Mouse (Mus musculus) lung, embryonic 16.5 days (tissue): ENCODE measurements around the gene Tbc1d23. TPM values are rescaled to one million over a fixed set of nuclear protein-coding genes. Genes with fewer than 3 reads are reported as not detected.

Source experiments
- ATAC-seq: fragments of 200-750 bp; cut with Nextera tagmentation; 2 replicates; pipeline ENCODE4 v1.8.0; 2017; ENCODE audit warnings: low read depth, mild to moderate bottlenecking, moderate library complexity
- H3K27ac ChIP-seq: fragments of 300-500 bp; sonication (generic); 2 replicates; pipeline ENCODE4 v1.5.1; 2014; ENCODE audit warnings: mild to moderate bottlenecking, control low read depth, low read length
- H3K27me3 ChIP-seq: fragments of 300-500 bp; sonication (generic); 2 replicates; pipeline ENCODE4 v1.6.1; 2014; ENCODE audit warnings: low read depth, low read length, mixed read lengths; ENCODE audit not compliant: control insufficient read depth, insufficient read depth
- H3K36me3 ChIP-seq: fragments of 300-500 bp; sonication (generic); 2 replicates; pipeline ENCODE4 v1.6.1; 2014; ENCODE audit warnings: low read length; ENCODE audit not compliant: control insufficient read depth, insufficient read depth
- H3K4me1 ChIP-seq: fragments of 300-500 bp; sonication (generic); replicated peaks from 2 replicates; pipeline ENCODE4 v1.6.1; 2014; ENCODE audit warnings: low read length, mixed read lengths; ENCODE audit not compliant: control insufficient read depth, insufficient read depth
- H3K4me2 ChIP-seq: fragments of 300-500 bp; sonication (generic); 2 replicates; pipeline ENCODE4 v1.6.1; 2014; ENCODE audit warnings: low read depth, low read length, control low read depth
- H3K4me3 ChIP-seq: fragments of 300-500 bp; sonication (generic); 2 replicates; pipeline ENCODE4 v1.5.1; 2014; ENCODE audit warnings: mild to moderate bottlenecking, low read length, control low read depth
- H3K9ac ChIP-seq: fragments of 300-500 bp; sonication (generic); 2 replicates; pipeline ENCODE4 v1.6.1; 2014; ENCODE audit warnings: low read length, control low read depth
- H3K9me3 ChIP-seq: fragments of 300-500 bp; sonication (generic); 2 replicates; pipeline ENCODE4 v1.6.1; 2016; ENCODE audit warnings: low read length; ENCODE audit not compliant: control insufficient read depth
- WGBS: fragments of 180-500 bp; shearing (Covaris S2); extraction: QIAGEN DNeasy Blood & Tissue Kit; methylation state at CpG from one replicate; pipeline ENCODE4 v1.1.7; 2014; 5-methylcytosine and 5-hydroxymethylcytosine counted together
- polyA plus RNA-seq: library from polyadenylated mRNA; unstranded; fragments of >200 nt; fragmentation: Nextera tagmentation; extraction: Ambion mirVana; gene quantifications from 2 replicates; pipeline ENCODE4 v1.2.1, GENCODE M21; 2015

The Tbc1d23 gene
- polyA plus RNA-seq, 1 experiment from 2014 or later: 24.0 TPM

DNA sequence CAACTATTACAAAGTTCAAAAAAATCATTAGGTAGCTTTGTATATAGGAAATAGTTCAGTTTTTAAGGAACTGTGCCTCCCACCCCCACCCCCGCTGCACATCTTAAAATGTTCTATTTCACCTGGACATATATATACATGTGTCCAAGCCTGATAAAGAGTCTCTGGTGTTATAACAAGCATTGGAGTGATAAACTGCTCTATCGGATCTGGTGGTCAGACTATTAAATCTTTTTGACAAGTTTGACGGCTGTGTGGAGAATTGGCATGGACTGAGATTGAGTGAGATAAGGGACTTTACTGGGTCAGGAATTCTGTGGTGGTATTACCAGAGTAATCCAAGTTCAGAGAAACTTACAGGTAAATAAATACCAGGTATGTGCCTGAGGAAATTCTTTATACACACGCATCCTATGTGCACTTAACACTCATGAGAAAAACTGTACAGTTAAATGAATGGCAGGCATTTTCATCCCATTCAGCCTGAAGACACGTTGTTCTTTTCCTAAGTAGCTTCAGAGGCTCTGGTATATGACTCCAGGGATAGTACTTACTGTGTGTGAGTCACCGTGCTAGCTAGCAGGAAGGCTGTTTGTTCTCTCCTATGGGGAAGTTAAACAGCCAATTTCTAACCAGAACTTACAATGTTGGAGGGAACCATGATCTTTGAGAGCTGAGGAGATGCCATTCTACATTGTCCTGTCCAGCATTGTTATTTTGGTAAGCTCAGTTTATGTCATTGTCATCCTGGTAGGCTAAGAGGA lies 108.4 kb downstream of the Tbc1d23 start:
- H3K4me2 ChIP-seq: peak overlapping the region; percentile 76
- no peak overlapping the region for H3K27ac ChIP-seq
- H3K27me3 ChIP-seq: no peaks in the 10 kb centered on the region
- no peaks in the 10 kb centered on the region for H3K9me3 ChIP-seq
- H3K4me1 ChIP-seq: peaks cover 21% of the 10 kb centered on the region
- WGBS: 31% methylated on average over 6 of the region's 6 CpGs
- peak overlapping the region; percentile 99 for H3K9ac ChIP-seq
- peak overlapping the region; percentile 94 for H3K4me3 ChIP-seq
- no peak for ATAC-seq
- H3K36me3 ChIP-seq: no peaks in the 10 kb centered on the region

DNA sequence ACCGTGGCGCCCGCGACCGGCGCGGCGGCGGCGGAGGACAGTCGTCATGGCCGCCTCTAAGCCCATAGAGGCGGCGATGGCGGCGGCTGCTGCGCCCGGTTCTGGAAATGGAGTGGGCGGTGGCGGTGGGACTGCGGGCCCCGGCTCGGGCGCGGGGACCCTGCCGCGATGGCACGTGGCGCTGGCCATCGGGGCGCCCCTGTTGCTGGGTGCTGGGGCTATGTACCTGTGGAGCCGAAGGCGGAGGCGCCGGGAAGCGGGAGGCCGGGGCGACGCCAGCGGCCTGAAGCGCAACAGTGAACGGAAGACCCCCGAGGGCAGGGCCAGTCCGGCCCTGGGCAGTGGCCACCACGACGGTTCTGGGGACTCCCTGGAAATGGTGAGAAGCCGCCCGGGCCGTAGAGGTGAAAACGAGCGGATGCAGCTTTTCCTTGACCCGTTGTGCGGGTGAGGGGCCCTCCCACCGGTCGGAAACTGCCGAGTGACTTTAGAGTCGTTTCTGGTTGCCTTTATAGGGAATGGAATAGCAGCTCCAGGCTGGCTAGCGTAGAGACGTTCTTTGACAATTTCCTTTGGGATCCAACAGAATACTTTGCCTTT lies 109.4 kb downstream of the Tbc1d23 start:
- H3K9me3 ChIP-seq: no peaks in the 10 kb centered on the region
- no peaks in the 10 kb centered on the region for H3K36me3 ChIP-seq
- peaks cover 18% of the 10 kb centered on the region for H3K4me1 ChIP-seq
- H3K4me2 ChIP-seq: peak overlapping the region; percentile 76
- H3K27me3 ChIP-seq: no peaks in the 10 kb centered on the region
- H3K9ac ChIP-seq: peak overlapping the region; percentile 99
- peak; percentile 39 for ATAC-seq
- H3K27ac ChIP-seq: peak overlapping the region; percentile 97
- peak overlapping the region; percentile 94 for H3K4me3 ChIP-seq
- under 1% methylated on average over 47 of the region's 59 CpGs for WGBS

DNA sequence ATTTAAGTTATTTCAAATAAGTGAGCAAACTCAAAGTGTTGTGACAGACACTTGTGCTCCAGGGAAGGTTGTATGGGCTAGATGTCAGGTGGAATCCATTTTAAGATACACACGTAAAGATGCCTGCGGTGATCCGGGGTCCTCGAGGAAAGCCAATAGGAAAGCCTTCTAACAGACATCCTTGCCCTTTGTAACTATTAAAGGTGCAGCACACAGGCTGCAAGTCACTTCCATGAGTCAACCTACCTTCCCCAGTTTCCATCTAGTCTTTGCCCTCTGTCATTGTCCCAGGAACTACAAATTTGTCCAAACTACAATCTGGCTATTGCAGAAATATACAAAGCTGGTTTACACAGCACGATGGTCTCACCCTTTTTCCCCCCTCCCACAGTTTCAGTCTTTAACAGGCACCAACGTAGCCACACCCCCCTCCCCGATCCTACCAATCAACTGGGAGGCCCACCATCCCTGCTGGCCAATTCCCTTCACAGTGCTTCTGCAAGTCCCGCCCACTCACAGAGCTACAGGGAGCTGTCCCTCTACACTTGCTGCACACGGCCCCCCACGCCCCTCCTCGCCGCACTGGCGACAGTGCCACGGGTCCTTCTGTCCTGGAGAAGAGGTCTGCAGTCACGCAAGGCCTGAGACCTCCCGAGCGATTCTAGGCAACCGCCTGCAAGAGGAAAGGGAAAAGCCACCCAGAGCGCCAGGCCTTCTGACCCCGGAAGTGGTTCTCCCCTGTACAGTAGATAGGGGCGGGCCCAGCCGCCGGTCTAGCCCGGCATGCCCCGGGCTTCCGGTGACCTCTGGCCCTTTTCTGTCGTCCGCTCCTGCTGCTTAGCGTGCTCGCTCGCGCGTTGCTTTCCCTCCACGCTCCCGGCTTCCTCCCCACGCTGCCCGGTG lies 110.1 kb downstream of the Tbc1d23 start, which contains the start of gene Tomm70a:
Gene Tomm70a (plus strand): TSS at position 791 of the 903 bp plus-strand sequence.
- ATAC-seq: peak; percentile 99

More for the DNA sequence above, 110.1 kb downstream of the Tbc1d23 start, which contains the start of gene Tomm70a:
- Histone ChIP-seq H3K4me1 (peaks cover 18% of the 10 kb centered on the region), H3K27ac (peak within 1 kb of the TSS; percentile 97), H3K36me3 (no peaks in the 10 kb centered on the region), H3K4me3 (peak within 1 kb of the TSS; percentile 94), H3K9ac (peak within 1 kb of the TSS; percentile 99), H3K9me3 (no peaks in the 10 kb centered on the region), H3K4me2 (peak within 1 kb of the TSS; percentile 80), H3K27me3 (no peaks in the 10 kb centered on the region)
- under 1% methylated on average over 35 of the region's 37 CpGs for WGBS

Other genes starting within 250 kb of the Tbc1d23 start
- gene Tmem45a2, start 160.1 kb downstream of the Tbc1d23 start, polyA plus RNA-seq: 0.06 TPM in 1 of 2 replicates, not detected in the other
- 28.6 and 31.0 TPM in 2 replicates for gene Tomm70a, start 109.8 kb downstream of the Tbc1d23 start, polyA plus RNA-seq
- 65.5 and 68.4 TPM in 2 replicates for gene Nit2, start 64.2 kb downstream of the Tbc1d23 start, polyA plus RNA-seq
- 0.13 TPM in 1 of 2 replicates, not detected in the other for gene Tmem30c, start 61.4 kb upstream of the Tbc1d23 start, polyA plus RNA-seq
- 28.0 and 32.6 TPM in 2 replicates for gene Filip1l, start 121.6 kb upstream of the Tbc1d23 start, polyA plus RNA-seq